Mouse (Mus musculus) erythroid progenitor cell, adult 5-6 weeks (primary cell): ENCODE results near the gene Gm20388. TPM values are rescaled to one million over a fixed set of nuclear protein-coding genes. Genes with fewer than 3 reads are reported as not detected.
A peak's percentile ranks its signal among the peaks of the same experiment; 100 is the strongest.
"Not testable (repeated sequence)": the region's sequence is repeated elsewhere in the genome, so short reads cannot be mapped to it uniquely, and the experiment has no call there.

Source experiments
- ATAC-seq: replicated peaks from 2 replicates; pipeline ENCODE4 v1.8.0; 2016; ENCODE audit warnings: moderate number of reproducible peaks, mild to moderate bottlenecking, moderate TSS enrichment, inconsistent platforms; ENCODE audit not compliant: poor library complexity, low FRiP score, severe bottlenecking
- total RNA-seq, 2 experiments: library from RNA; stranded (forward) in 1 of 2; stranded (reverse) in 1 of 2; fragments of 150-400 nt in 1 of 2; fragments of 186-747, 209-891 nt in 1 of 2; gene quantifications; 2 replicates each; pipeline versions ENCODE4 v1.2.3 to v1.2.4; 2015 to 2017; ENCODE audit warnings: low replicate concordance in 2 of 2

Gene Gm20388
- total RNA-seq, 2 experiments from 2014 or later, result 4.2 TPM; not detected in 1

GRCm38 (mm10) chr8:123267926-123268656 is 3357.4 kb downstream of the Gm20388 start:
- ATAC-seq, result no peak

- ATAC-seq, result no peak
These were observed 3360.5 kb downstream of the Gm20388 start for GRCm38 (mm10) chr8:123271147-123271546.

GRCm38 (mm10) chr8:123271901-123272300 is 3361.3 kb downstream of the Gm20388 start:
- ATAC-seq, result no peak

GRCm38 (mm10) chr8:123274447-123274846 is 3363.8 kb downstream of the Gm20388 start:
- no peak for ATAC-seq

- no peak for ATAC-seq
These were observed 3364.5 kb downstream of the Gm20388 start for GRCm38 (mm10) chr8:123275096-123275495.

- no peak for ATAC-seq
These were observed 3367.8 kb downstream of the Gm20388 start for GRCm38 (mm10) chr8:123278445-123278844.

- ATAC-seq, result no peak
These were observed 3369.2 kb downstream of the Gm20388 start for GRCm38 (mm10) chr8:123279828-123280227.

GRCm38 (mm10) chr8:123280302-123281094 is 3369.9 kb downstream of the Gm20388 start:
- no peak for ATAC-seq

GRCm38 (mm10) chr8:123282994-123283393 is 3372.4 kb downstream of the Gm20388 start:
- not testable (repeated sequence) for ATAC-seq

GRCm38 (mm10) chr8:123283991-123284390 is 3373.3 kb downstream of the Gm20388 start:
- no peak for ATAC-seq

GRCm38 (mm10) chr8:123284493-123284892 is 3373.9 kb downstream of the Gm20388 start:
- ATAC-seq, result no peak

- no peak for ATAC-seq
These were observed 3376.7 kb downstream of the Gm20388 start for GRCm38 (mm10) chr8:123287362-123287761.

GRCm38 (mm10) chr8:123290166-123290565 is 3379.5 kb downstream of the Gm20388 start:
- no peak for ATAC-seq

GRCm38 (mm10) chr8:123290679-123291078 is 3380.0 kb downstream of the Gm20388 start:
- ATAC-seq, result no peak

GRCm38 (mm10) chr8:123291716-123292115 is 3381.1 kb downstream of the Gm20388 start:
- no peak for ATAC-seq

GRCm38 (mm10) chr8:123292281-123292680 is 3381.6 kb downstream of the Gm20388 start:
- ATAC-seq, result no peak

- no peak for ATAC-seq
These were observed 3382.1 kb downstream of the Gm20388 start for GRCm38 (mm10) chr8:123292785-123293184.

- ATAC-seq, result no peak
These were observed 3387.7 kb downstream of the Gm20388 start for GRCm38 (mm10) chr8:123298301-123298700.

GRCm38 (mm10) chr8:123308738-123309137 is 3398.1 kb downstream of the Gm20388 start:
- no peak for ATAC-seq

- ATAC-seq, result peak; percentile 75
These were observed 3407.3 kb downstream of the Gm20388 start for GRCm38 (mm10) chr8:123317781-123318466.
